Mouse (Mus musculus): ENCODE results near the gene Banf1.

DNA sequence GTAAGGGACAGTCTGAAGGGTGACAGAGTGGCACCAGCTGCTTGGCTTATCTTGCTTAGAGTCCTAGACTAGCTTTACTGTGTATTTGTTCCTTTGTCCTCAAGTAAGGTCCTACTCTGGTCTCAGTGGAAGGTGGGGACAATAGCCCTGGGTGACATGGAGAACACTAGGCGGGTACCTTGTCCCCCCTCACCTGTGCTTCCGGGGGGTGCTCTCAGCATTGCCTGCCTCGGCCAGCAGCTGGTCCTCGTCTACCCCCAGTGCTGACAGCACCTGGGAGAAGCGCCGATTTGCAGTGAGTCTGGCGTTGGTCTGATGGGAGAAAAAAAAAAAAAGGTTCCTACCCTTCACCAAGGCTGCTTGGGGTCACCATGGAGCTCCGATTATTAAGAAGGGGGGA, 23.4 kb upstream of the Banf1 start:
- no peak for TF ChIP-seq TAL1 (IDR thresholded peaks at IDR 0.05; ENCODE audit: low read length)
- TF ChIP-seq GATA1 (IDR thresholded peaks at IDR 0.05; ENCODE audit: low read length): no peak
